Mouse (Mus musculus) A20 (cell line): ENCODE measurements around the gene Ctdsp2.

Experiments used
- DNase-seq: peaks from one replicate; pipeline ENCODE4 v3.0.0-alpha.2; 2011; ENCODE audit warnings: low read depth, low spot score

Gene Ctdsp2

DNA sequence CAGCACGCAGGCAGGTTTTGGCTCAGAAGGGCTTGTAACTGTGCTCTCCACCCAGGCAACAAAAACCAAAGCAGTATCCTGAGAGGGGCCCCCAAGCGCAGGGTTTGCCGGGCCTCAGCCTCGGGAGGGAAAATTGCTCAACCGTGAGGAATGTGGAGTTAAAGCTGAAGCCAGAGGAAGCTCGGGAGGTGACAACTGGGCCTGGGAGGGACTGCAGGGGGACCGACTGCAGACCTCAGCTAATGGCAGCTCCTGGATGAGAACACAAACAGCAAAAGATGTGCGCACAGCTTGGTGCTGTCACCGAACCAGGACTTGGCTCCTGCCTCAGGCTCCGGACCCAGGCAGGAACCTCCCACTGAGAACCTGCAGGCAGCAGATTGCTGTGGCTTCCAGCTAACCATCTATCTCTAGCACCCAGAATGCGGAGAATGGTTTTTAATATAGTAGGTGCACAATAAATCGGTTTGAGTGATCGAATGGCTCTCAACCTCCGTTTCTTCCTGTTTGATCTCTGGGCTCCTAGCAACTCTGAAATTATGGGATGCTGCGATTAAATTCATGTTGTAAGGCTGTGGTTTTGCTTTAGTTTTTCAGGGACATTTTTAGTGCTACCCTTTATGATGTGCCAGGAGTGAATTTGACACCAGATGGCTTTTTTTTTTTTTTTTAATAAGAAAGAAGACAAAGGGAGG, 16.1 kb upstream of the Ctdsp2 start:
- DNase-seq, result no peak

DNA sequence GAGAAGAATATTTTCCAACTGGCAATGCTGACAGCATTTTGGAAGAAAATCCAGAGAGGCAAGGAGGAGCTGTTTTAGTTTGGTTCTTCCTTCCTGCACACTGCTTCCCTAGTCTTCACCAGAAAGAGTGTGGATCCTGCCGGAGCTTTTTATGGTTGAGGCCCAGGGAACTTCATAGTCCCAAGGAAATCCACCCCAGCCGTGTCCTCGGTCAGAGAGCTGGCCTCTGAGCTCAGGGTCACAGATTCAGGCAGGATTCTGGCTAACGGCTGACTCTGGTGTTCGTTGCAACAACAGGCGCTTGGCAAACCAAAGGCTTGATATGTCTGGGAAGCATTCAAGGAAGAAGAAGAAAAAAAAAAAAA, 15.6 kb upstream of the Ctdsp2 start:
- no peak for DNase-seq

DNA sequence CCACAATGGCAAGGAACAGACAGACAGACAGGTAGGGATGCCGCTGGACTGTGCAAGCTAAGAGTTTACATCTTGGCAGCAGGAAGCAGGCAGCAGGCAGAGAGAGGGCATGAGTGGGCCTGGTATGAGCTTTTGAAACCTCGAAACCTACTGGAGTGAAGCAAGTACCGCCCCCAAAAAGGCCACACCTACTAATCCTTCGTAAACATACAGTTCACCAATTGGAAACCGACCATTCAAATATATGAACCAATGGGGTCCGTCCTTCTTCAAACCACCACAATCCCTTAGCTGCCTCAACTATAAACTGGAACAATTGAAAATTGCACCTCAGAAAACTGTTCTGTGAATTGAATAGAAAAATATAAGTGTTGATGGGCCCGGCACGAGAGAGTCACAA, 14.7 kb upstream of the Ctdsp2 start:
- DNase-seq, result peak; percentile 23

DNA sequence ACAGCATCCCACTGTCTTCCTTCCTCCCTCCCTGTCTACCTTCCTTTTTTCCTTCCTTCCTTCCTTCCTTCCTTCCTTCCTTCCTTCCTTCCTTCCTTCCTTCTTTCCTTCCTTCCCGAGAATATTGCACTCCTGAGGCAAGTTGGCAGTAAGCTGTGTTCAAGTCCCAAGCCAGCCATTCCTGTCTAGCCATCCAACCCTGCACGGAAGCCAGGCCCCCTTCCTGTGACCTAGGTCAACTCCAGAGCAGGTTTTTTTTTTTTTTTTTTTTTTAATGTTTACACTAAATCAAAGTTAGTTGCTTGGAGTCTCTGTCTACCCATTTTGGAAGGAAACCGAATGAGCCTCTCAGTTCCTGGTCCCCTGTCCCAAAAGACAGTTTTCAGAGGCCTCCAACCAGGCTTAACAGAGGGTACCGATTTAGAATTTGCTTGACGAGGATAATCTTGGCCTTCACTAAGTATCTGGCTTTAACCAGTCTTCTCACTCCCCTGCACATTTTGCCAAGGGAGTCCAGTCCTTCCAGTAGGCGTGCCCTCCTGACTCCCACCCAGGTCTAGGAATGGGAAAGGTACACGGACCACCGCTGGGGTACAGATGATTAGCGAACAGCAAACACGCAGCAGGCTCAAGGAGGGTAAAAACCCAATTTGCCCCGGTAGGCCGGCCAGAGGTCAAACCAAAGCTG, 7.0 kb upstream of the Ctdsp2 start:
- DNase-seq, result no peak

DNA sequence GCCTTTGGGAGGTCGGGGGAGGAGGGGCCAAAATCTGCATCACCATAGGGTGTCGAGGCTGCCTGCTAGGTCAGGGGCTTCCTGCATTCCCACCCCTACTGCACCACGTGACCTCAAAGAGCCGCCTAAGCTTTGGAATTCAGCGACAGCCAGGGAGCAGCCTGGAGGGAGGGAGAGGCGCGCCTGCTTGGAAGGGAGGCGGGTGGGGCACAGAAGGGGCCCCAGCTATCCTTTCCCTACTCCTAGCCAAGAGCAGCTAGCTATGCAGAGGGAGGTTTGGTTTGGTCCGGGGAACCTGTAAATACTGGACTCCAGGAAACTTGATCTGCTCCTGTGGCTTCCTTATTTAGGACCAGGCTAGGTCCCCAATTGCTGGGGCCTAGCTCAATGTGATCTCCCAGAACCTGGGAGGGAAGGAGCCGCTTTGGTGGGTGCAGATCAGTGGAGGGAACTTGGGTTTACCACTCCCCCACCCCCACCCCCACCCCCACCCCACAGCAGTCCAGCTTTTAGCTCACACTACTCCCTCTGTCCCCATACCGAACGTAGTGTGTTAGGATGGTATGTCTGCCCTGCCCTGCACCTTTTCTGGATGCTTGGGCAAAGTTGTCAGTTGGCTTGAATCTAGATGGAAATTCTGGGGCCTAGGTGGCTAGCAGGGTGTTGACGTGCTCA, 6.3 kb upstream of the Ctdsp2 start:
- DNase-seq, result no peak

DNA sequence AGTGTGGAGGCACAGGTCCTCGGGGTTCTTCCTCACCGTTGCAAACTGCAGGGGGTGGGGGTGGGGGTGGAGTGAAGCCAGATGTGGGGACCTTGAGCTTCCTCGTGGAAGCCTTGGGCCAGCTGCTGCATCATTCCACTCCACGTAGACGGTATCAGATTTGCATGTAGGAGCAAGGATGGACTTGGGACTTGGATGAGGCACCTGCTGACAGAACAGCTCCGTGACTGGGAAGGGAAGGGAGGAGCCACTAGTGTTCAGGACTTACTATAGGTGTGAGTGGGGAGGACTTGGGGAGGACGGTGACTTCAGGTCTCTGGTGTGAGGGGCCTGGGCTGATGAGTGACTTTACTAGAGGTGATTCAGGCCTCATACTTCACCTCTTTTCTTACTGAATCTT, 5.5 kb upstream of the Ctdsp2 start:
- DNase-seq, result no peak

DNA sequence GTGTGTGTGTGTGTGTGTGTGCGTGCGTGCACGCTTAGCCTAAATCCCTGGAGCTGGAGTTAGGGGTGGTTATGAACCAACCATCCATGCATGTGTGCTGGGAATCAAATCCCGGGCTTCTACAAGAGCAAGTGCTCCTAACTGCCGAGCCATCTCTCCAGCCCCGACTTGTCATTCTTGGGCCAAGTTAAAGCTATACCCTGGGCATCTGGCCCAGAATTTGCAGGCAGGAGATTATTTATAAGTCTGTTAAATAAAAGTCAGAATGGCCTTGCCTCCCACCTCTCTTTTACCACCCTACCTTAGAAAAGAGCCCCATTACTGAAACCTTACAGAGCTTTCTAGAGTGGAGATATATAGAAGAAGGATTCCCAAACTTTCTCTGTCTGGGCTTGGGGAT, 2.8 kb upstream of the Ctdsp2 start:
- DNase-seq, result no peak

DNA sequence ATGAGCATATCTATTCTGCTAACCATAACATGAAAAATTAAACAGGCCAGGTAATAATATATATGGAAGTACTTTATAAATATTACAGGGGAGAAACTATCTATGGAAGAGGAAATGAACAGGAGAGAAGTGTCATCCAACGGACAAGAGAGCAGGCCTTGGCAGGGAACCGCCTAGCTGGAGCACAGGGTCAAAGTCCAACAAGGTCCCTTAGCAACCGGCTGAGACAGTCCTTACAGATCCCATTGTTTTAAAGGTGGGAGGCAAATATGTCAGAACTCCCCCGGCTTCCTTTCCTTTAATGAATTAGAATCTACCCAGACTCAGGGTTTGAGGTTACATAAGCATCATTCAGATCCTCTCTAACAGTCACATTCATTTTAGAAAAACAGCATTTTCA, 1.4 kb upstream of the Ctdsp2 start:
- no peak for DNase-seq

DNA sequence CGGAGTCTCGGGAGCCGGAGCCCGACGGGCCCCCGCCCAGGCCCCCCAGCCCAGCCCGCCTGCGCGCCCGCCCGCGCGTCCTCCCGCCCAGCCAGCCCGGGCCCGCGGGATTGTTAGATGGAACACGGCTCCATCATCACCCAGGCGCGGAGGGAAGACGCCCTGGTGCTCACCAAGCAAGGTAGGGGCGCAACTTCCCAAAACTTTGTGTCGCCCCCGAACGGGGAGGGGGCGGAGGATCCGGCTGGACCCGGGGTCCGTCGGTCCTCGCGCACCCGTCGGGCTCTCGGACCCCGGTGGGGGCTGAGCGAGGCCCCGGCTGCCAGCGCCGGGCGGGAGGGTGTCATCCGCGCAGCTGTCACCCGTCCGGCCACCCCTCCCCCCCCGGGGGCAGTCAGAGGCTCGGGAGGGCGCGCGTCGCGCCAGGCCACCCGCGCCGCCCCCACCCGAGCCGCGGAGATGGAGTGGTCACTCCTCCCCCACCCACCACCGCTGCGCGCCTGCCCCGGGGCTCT, 661 bp downstream of the Ctdsp2 start:
- DNase-seq, result peak; percentile 75

DNA sequence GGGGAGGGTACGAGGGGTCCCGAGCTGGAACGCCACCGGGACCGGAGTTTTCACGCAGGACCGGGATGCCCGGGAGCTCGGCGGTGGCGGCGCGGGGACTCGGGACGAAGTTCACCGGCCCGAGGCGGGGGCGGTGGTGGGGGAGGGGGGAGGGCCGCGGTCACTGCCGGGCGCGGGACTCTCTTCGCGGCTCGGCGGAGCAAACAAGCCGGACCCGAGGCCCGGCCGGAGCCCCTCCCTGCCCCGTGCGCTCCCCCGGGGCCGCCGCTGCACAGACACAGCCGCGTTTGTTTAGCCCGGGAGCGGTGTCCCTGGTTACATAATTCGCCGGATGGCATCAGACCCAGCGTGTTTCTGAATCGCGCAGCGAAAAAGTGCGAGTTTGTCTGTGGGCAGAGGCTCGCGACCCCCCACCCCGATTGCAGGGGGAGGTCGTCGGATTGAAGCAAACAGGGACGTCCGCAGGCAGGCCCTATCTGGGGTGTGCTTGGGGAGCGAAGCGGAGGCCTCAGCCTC, 1.2 kb downstream of the Ctdsp2 start:
- peak; percentile 44 for DNase-seq

DNA sequence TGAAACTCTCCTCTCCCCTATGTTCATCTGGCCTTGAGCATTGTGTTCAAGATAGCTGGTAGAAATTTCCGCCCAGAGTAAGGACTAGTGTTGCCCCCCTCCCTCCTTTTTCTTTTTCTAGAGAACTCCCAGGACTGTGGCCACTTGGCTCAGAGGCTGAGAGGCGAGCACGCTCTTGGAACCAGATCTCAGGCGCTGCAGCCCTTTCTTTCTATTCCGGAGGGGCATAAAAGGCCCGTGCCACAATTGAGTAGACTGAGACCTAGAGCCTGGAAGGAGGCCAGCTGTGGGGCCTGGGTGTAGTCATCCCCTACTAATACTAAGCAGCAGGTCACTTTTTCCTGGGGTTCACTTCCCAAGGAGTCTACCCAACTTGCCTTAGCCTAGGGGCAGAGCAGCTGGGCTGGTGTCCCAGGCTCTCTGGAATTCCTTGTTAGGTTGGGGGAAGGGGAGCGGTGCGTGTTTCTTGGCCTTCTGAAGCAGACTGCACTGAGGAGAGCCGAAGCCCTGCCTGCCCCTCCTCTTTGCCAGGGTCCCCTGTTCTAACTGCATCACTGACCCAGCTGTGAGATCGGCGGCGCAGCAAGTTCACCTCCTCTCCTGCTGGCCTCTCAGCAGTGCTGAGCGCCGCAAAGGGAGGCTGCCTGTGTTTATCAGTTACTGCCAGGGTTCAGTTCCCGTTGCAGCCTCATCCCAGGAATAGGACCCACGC, 1.9 kb downstream of the Ctdsp2 start:
- no peak for DNase-seq

DNA sequence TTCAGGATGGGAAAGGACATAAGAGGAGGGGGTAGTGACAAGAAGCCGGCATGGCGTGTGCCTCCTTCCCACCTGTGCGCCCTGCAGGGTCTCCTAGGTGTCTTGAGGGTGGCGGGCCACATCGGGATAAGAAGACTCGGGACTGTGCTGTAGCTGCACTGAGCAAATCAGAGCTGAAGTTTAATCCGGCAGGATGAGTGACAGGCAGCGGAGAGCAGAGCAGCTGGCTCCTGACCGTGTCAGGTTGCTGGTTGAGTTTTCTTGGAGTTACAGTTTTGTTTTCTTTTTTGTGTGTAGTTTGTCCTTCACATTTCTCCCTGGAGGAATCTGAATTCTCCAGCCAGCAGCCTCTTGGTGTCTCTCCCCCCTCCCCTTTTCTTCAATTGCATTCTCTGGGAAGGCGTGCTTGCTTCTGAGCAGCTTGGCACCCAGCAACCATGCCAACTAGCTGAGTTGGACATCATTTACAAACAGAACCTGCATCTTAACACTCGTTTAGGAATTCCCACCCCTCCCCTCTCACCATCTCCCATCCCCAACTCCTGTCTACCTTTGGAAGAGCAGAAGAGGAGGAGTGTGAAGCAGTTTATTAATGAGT, 2.5 kb downstream of the Ctdsp2 start:
- DNase-seq, result no peak

DNA sequence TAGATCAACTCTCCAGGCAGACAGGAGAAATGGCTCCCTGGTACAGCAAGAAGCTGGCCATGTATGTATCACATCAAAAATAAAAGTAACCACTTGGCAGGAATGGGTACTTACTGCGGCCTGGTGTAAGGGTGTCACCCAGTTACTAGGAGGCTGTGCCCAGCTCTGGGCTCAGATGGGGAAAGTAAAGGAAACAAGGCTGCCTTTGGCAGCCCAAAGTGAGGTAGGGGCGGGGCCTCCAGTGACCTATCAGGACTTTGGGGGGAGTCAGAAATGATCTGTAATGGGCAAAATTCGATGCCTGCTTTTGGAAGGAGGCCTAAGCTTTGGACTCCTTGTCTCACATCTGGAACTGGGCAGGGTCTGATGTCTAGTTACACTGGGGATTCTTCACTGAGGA, 3.2 kb downstream of the Ctdsp2 start:
- DNase-seq, result no peak

DNA sequence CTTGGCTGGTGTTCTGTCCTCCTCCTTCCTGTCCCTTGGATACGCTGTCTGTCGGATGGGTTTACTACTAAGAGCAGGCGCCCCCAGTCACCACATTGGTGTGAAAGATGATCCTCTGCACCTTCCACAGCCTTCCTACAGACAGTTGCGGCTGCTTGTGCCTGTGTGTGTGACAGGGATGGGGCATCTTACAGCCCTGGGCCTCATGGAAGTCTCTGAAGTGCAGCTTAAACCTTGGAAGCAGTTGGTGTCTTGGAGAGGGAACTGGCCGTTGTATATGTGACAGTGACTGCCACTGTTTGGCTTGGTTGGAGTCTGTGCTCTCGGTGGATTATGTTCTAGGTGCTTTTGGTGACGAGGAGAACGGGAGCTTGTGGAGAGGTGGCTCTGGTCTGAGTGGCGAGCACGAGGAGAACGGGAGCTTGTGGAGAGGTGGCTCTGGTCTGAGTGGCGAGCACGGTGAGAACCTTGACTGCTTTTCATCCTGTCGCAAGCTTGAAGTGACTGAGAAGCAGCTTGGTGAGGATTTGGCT, 4.7 kb downstream of the Ctdsp2 start:
- DNase-seq, result no peak

DNA sequence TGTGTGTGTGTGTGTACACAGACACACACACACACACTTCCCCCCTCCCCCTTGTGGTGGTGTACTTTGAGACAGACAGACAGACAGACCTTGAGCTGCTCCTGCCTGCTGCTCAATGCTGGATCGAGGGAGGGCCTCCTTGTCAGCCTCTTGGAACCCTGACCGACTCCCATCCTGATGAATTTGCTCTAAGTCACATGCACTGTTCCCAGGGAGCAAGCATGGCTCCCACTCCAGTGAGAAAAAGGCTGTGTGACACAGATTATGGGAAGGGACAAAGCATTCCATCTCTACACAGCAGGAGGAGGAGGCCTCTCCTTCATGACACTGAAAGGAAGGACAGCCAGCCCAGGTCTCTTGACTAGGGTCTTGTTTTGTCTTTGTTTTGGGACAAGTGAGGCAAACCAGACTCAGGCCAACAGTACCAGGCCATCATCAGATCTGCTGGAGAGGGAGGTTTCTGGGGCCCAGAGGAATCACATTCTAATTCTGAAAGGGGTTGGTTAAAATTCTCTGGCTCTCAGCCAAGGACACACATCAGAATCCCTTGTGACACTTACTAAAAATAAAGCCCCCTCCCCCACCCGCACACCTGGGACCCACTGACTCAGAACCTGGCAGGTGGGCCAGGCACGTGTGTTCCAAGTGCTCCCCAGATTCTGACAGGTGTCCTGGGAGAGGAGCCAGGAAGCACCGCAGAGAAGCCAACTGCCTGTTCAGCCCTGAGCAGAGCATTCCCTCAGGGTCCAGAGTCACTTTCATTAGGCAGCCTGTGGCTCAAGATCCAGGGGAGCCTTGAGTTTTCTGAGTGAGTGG, 5.9 kb downstream of the Ctdsp2 start:
- peak; percentile 24 for DNase-seq

DNA sequence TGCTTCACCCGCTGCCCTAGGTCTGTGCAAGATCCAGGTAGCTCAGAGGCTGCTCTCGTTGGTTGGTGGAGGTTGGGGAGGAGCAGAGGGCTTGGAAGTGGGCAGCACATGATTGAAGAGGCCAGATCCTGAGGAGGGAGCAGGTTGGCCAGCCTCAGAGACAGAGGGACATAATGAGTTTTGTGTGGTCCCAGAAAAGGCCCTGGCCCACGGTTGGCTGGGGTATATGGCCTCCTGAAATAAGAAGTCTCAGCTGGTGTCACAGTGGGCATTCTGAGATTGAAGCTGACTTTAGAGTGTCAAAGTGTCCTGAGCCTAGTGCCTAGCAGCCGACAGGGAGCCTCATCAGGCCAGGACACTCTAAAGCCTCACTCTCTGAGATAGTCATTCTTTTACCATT, 6.6 kb downstream of the Ctdsp2 start:
- DNase-seq, result no peak

DNA sequence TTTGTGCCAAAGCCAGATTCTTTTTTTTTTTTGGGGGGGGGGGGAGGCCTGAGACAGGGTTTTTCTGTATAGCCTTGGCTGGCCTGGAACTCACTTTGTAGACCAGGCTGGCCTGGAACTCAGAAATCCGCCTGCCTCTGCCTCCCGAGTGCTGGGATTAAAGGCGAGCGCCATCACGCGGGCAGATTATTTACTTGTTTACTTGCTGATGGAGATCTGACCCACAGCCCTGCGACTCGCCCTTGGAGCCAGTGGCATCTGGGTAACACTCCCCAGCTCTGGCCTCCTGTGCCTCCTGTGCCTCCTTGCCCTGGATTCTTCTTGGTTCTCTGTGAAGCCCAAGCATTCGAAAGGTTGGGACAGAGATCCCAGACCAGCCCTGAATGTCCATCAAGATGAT, 7.1 kb downstream of the Ctdsp2 start:
- DNase-seq, result no peak

DNA sequence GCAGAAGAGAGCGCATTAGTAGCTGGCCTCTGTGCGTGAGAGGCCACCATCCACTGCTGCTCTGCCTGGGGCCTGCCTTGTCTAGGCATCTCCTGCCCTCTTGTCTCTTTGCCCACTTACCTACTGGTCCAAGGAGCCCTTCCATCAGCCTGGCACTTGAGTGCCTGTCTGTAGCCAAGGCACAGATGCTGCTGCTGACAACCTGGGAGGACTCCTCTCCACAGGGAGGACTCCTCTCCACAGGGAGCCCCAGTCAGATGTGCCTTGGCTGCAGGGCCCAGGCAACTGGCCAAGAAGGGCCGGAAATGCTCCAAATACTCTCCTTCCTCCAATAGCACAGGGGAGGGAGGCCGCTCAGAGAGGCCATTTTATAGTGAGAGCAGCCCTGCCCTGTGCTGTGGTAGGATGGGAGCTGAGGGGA, 8.0 kb downstream of the Ctdsp2 start:
- DNase-seq, result no peak

DNA sequence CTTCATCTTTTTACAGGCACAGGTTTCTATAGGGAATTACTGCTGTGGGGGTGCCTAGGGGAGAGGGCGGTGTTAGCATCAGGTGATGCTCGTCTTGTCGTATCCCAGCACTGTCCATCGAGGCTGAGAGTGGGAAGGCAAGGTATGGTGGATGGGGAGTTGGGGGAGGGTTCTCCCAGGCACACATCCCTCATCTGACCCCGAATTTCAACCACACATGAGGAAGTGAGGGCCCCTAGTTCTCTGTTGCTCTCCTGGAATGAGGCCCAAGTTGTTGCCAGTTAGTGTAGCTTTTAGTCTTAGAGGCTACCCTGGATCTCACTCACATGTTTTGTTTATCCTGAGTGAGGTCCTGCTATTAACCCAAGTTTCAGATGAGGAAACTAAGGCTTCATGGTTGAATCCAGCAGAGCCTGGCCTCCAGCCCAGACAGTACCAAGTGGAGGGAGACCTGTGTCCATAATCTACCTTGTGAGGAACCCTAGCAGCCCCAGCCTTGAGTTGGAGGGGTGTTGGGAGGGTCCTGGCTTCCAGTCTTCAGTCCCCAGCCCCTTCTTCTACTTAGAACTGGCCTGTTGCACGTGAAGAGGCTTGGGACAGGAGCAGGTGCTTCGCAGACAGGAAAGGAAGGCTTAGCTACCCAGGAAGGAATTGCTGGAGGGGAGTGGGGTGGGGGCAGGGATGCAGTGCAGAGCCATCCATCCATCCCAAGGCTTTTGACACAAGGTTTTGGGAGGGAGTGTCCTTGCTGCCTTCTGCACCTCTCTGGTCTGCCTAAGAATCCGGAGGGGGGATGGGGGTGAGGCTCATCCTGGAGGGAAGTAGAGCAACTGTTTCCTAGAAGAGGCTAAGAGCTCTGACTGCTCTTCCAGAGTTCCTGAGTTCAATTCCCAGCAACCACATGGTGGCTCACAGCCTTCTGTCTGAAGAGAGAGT, 8.9 kb downstream of the Ctdsp2 start:
- no peak for DNase-seq
